Mouse (Mus musculus) CD4-positive, CD25-positive, alpha-beta regulatory T cell, adult 4 months (primary cell): ENCODE results near the gene Slc44a3. TPM values are rescaled to one million over a fixed set of nuclear protein-coding genes. Genes with fewer than 3 reads are reported as not detected.

Experiments
- ATAC-seq: one replicate; pipeline ENCODE4 v1.8.0; 2017
- polyA plus RNA-seq, 2 experiments: library from polyadenylated mRNA; unstranded; fragments of 100-300 nt; shearing (Covaris generic); gene quantifications; one replicate each; pipeline ENCODE4 v1.2.1; 2017

Slc44a3 gene
- polyA plus RNA-seq, 2 experiments from 2014 or later, result not detected

GRCm38 (mm10) chr3:121493997-121494421, 38.2 kb downstream of the Slc44a3 start:
- peak; percentile 94 for ATAC-seq

GRCm38 (mm10) chr3:121492026-121492425, 40.2 kb downstream of the Slc44a3 start:
- no peak for ATAC-seq

GRCm38 (mm10) chr3:121490941-121491340, 41.3 kb downstream of the Slc44a3 start:
- ATAC-seq, result no peak

GRCm38 (mm10) chr3:121489462-121490118, 42.6 kb downstream of the Slc44a3 start:
- no peak for ATAC-seq

- ATAC-seq, result no peak
These were observed 47.0 kb downstream of the Slc44a3 start for GRCm38 (mm10) chr3:121485201-121485600.

- ATAC-seq, result no peak
These were observed 48.7 kb downstream of the Slc44a3 start for GRCm38 (mm10) chr3:121483266-121484161.

- no peak for ATAC-seq
These were observed 50.6 kb downstream of the Slc44a3 start for GRCm38 (mm10) chr3:121481564-121481963.

GRCm38 (mm10) chr3:121480961-121481436, 51.2 kb downstream of the Slc44a3 start:
- ATAC-seq, result no peak

GRCm38 (mm10) chr3:121480030-121480960, 51.9 kb downstream of the Slc44a3 start:
- ATAC-seq, result no peak

- no peak for ATAC-seq
These were observed 57.5 kb downstream of the Slc44a3 start for GRCm38 (mm10) chr3:121474738-121475137.

- no peak for ATAC-seq
These were observed 60.5 kb downstream of the Slc44a3 start for GRCm38 (mm10) chr3:121471703-121472102.

- ATAC-seq, result no peak
These were observed 62.8 kb downstream of the Slc44a3 start for GRCm38 (mm10) chr3:121469185-121469975.

- no peak for ATAC-seq
These were observed 64.1 kb downstream of the Slc44a3 start for GRCm38 (mm10) chr3:121468136-121468535.

- peak; percentile 68 for ATAC-seq
These were observed 65.1 kb downstream of the Slc44a3 start for GRCm38 (mm10) chr3:121467094-121467552.

- ATAC-seq, result no peak
These were observed 66.4 kb downstream of the Slc44a3 start for GRCm38 (mm10) chr3:121465795-121466194.

GRCm38 (mm10) chr3:121464733-121465305, 67.4 kb downstream of the Slc44a3 start:
- no peak for ATAC-seq

GRCm38 (mm10) chr3:121462782-121463181, 69.4 kb downstream of the Slc44a3 start:
- no peak for ATAC-seq

GRCm38 (mm10) chr3:121461477-121461876, 70.7 kb downstream of the Slc44a3 start:
- ATAC-seq, result no peak

- ATAC-seq, result no peak
These were observed 71.6 kb downstream of the Slc44a3 start for GRCm38 (mm10) chr3:121460473-121461193.
